Mouse (Mus musculus) right cerebral cortex, postnatal 36 days (tissue): ENCODE data around the gene Stk38.
A peak's percentile ranks its signal among the peaks of the same experiment; 100 is the strongest.
"Not testable (repeated sequence)": the region's sequence is repeated elsewhere in the genome, so short reads cannot be mapped to it uniquely, and the experiment has no call there.

Experiments used
- DNase-seq, 2 experiments: peaks; one replicate each; pipeline ENCODE4 v3.0.0; 2022; ENCODE audit warnings: low spot score in 2 of 2, mixed read lengths in 1 of 2

The Stk38 gene

GRCm38 (mm10) chr17:29035506-29035905 lies 27.7 kb upstream of the Stk38 start:
- DNase-seq = no peak

GRCm38 (mm10) chr17:29034264-29034663 lies 26.5 kb upstream of the Stk38 start:
- DNase-seq = no peak

DNA sequence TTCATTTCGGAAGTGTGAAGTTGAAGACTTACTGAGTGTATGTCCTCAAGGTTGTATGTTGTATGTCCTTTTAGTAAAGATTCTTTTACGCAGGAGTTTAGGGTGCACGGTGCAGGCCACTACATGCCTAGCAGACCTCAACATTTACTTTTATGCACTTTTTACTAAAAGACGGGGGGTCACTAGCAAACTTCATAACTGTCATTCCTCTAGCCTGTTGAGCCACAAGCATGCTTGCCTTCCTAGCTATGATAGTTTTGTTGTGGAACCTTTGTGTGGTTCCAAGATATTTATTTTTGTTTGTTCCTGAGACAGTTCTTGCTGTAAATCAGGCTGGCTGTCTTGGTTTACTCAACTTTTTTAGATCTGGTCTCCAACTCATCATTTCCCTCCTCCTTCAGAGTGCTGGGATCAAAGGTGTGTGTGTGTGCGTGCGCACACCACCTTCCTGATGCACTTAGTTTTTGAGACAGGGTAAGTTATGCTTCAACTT lies 25.8 kb upstream of the Stk38 start:
- DNase-seq = no peak

GRCm38 (mm10) chr17:29032274-29033069 lies 24.7 kb upstream of the Stk38 start, which contains the start of gene Srsf3:
TSS of gene Srsf3 (plus strand) at chr17:29032628.
- peak; percentile 99 for DNase-seq

- DNase-seq = no peak
Observed at GRCm38 (mm10) chr17:29031771-29032273, 24.0 kb upstream of the Stk38 start.

GRCm38 (mm10) chr17:29031085-29031711 lies 23.4 kb upstream of the Stk38 start:
- not testable (repeated sequence) for DNase-seq

GRCm38 (mm10) chr17:29030321-29031034 lies 22.7 kb upstream of the Stk38 start:
- no peak for DNase-seq

DNA sequence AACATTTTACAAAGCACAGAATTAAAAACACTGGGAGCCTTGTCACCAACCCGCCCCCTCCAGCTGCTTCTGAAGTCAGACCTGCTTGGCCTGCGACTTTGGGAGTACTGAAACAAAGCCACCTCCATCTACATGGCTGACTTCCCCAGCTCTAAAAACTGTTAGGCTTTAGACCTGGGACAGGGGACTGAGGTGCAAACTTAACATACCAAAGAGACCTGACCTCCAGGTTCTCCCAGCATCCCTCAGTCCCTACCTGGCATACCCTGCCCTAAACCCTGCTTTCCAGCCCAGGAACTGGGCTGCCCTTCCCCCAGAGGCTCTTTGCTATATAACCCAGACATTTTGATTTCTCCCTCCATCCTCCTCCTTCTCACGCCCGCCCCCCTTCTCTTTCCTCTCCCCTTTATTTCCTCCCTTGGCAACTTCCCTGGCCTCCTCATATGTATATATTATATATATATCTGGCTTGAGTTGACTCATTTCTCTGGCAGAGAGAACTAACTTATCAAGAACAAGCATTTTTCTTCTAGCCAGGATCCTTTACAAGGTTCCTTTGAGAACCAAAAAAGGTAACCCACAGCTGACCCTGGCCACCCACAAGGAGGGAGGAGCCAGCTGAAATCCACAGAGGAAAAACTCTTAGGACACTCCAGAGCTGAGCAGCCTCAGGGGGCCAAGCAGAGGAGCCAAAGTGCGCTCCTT lies 19.0 kb upstream of the Stk38 start:
- no peak for DNase-seq

DNA sequence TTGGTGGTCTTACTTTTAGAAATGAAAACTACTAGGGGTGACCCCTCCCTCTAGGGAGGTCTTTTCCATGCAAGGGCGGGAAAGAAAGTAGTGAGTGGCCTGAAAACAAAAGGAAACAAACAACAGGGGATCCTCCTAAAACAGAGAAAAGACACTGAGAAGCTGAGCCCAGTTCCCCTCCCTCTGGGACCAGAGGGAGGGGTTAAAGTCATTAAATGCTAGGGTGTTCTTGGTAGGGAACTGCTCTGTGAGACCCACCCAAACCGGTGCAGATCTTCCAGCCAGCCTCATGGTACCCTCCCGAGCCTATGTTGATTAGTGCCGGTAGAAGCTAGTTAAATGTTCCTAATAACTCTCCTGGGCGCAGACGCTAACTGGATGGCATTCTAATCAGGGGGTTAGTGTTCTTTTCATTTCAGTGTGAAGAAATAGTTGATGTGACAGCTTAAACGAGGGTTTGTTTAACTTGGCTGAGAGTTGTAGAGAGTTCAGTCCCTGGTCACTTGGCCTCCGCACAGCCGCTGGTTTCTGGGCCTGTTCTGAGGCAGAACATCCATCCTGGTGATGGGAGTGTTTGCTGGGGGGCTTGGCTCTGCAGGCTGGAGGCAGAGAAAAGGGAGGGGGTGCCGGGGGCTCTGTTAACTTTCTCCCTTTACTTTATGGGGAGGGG lies 17.2 kb upstream of the Stk38 start:
- no peak for DNase-seq

- no peak for DNase-seq
Observed at GRCm38 (mm10) chr17:29024047-29024892, 16.5 kb upstream of the Stk38 start.

DNA sequence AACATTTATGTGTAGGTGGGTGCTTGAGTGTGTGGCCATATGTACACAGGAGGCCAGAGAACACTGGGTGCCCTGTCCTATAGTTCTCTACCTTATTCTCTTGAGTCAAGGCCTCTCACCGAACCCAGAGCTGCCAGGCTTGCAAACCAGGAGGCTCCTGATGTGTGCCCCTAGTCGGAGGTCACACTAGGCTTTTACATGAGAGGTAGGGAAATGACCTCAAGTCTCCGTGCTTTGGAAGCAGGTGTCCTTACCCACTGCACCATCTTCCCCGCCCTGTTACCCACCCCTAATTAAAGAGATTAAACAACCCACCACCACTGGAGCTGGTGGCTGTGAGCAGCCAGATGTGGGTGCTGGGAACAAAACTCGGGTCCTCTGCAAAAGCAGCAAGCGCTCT lies 15.6 kb upstream of the Stk38 start:
- DNase-seq = no peak

DNA sequence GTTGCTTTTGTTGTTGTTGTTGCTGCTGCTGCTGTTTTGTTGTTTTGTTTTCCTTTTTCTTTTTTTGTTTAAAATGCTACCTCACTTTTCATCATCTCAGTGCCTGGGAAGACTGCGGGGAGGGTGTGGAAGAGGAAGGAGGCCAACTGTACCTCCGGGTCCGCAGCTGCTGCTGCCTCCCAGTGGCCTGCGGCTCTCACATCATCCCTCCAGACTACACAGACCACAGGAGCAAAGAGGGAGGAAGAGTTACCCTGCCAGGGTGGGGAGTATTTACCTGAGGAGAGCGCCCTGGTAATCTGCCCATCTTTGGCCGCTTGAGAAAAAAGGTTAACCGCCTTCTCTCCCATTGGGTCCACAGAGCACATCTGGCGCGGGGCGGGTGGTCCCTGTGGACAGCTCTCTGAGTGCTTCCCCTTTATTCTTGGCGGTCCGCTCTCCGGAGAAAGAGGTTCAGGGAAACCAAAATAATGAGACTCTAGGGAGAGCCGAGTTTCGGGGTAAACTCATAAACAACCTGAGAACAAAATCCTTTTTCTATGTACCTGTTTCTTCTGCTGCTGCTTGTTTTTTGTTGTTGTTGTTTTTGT lies 14.5 kb upstream of the Stk38 start:
- DNase-seq = no peak

DNA sequence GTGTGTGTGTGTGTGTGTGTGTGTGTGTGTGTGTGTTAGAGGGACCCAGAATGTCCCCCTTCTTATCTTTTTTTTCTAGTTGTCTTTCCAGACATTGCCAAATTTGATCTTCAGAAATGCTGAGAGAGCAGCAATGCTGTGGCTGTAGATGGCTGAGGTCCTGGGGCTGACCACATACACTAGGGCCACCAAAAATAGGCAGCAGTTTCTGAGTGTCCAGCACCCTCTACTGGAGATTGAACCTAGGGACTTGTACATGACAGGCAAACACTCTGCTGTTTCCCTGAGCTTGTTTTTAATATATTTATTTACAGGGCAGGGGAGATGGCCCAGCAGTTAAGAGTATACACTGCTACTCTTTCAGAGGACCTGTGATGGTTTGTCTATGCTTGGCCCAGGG lies 12.6 kb upstream of the Stk38 start:
- DNase-seq = no peak

DNA sequence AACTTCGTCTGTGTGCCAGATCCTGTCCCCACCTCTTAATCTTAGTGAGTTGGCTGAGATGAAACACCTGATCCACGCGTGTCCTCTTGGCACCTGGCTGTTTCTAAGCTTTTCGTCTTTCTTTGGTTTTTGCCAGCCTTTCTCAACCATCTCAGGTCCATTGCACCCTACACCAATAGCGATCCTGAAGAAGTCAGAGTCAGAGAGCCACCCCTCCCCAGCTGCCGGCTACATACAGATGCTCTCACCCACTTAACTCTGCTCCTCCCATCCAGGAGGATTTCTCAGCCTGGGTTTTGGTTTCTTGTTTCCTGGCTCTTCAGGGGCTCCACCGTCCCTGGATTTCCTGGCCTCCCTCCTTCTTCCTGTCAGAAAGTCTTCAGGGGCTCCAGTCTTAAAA lies 11.6 kb upstream of the Stk38 start:
- DNase-seq = no peak

- DNase-seq = no peak
Observed at GRCm38 (mm10) chr17:29018292-29018984, 10.6 kb upstream of the Stk38 start.

GRCm38 (mm10) chr17:29016705-29017104 lies 8.9 kb upstream of the Stk38 start:
- no peak for DNase-seq

DNA sequence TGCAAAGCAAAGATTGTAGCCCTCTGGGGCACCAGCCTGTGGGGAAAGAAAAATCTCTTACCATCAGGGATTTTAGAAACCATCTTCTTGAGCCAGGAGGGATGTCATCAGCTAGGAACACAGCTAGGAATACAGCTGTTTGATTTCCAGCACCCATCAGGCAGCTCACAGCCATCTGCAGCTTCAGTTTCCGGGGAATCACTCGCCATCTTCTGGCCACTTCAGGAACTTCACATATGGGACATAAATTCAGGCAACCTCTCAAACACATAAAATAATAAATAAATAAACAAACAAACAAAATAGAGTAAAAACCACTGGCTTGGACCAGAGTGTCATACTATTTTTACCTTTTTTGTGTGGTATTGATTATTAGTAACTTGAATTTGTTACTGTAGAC lies 7.8 kb upstream of the Stk38 start:
- DNase-seq = no peak

- no peak for DNase-seq
Observed at GRCm38 (mm10) chr17:29014235-29014634, 6.4 kb upstream of the Stk38 start.

DNA sequence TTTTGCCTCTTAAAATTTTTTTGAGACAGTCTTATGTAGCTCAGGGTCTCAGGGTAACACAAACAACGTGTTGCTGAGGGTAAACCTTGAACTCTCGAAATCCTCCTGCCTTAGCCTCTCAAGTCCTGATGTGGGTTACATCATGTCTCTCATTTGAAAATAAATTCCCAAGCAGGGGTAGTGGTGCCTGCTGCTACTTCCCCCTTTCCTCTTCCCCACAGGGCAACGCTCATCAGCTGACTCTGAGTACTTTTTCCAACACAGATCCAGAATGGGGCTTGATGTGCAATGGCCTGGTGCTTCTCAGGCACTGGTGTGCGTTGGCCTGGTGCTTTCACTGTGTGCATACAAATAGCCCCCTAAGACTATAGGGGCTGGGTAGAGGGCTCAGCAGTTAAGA lies 1.4 kb upstream of the Stk38 start:
- no peak for DNase-seq
